Mouse (Mus musculus): ENCODE measurements around the gene Ice2.

- TF ChIP-seq CTCF (IDR thresholded peaks at IDR 0.05; ENCODE audit: insufficient read depth, low read length) (no peak), POLR2A (IDR thresholded peaks at IDR 0.05; ENCODE audit: borderline replicate concordance, extremely low read depth, low read depth, low read length) (0 out of 2 replicates have a peak, but pooled peaks have one; percentile 2)
Measured at GRCm38 (mm10) chr9:69397760-69398452, at the start of gene Ice2.
